Mouse (Mus musculus) neural tube, embryonic 15.5 days (tissue): Measurements from ENCODE around the gene Gm20388. TPM values are rescaled to one million over a fixed set of nuclear protein-coding genes. Genes with fewer than 3 reads are reported as not detected.

Experiments
- ATAC-seq: fragments of 200-750 bp; cut with Nextera tagmentation; 2 replicates; pipeline ENCODE4 v1.8.0; 2017; ENCODE audit warnings: mild to moderate bottlenecking, moderate TSS enrichment, moderate library complexity; ENCODE audit not compliant: low FRiP score
- H3K27ac ChIP-seq: fragments of 300-500 bp; sonication (generic); replicated peaks from 2 replicates; pipeline ENCODE4 v1.5.1; 2015; ENCODE audit warnings: mild to moderate bottlenecking, inconsistent platforms
- H3K27me3 ChIP-seq: fragments of 300-500 bp; sonication (generic); replicated peaks from 2 replicates; pipeline ENCODE4 v1.6.1; 2015; ENCODE audit warnings: inconsistent platforms
- H3K36me3 ChIP-seq: fragments of 300-500 bp; sonication (generic); 2 replicates; pipeline ENCODE4 v1.6.1; 2015; ENCODE audit warnings: inconsistent platforms
- H3K4me1 ChIP-seq: fragments of 300-500 bp; sonication (generic); 2 replicates; pipeline ENCODE4 v1.6.1; 2015; ENCODE audit warnings: inconsistent platforms
- H3K4me2 ChIP-seq: fragments of 300-500 bp; sonication (generic); 2 replicates; pipeline ENCODE4 v1.6.1; 2015; ENCODE audit warnings: inconsistent platforms, mild to moderate bottlenecking, moderate library complexity
- H3K4me3 ChIP-seq: fragments of 300-500 bp; sonication (generic); replicated peaks from 2 replicates; pipeline ENCODE4 v1.5.1; 2015; ENCODE audit warnings: mild to moderate bottlenecking, inconsistent platforms
- H3K9ac ChIP-seq: fragments of 300-500 bp; sonication (generic); replicated peaks from 2 replicates; pipeline ENCODE4 v1.6.1; 2015; ENCODE audit warnings: mild to moderate bottlenecking, inconsistent platforms
- H3K9me3 ChIP-seq: fragments of 300-500 bp; sonication (generic); replicated peaks from 2 replicates; pipeline ENCODE4 v1.6.1; 2016; ENCODE audit warnings: inconsistent platforms
- WGBS: fragments of 180-500 bp; shearing (Covaris S2); methylation state at CpG from one replicate; pipeline ENCODE4 v1.1.7; 2015; ENCODE audit warnings: mixed read lengths; 5-methylcytosine and 5-hydroxymethylcytosine counted together
- polyA plus RNA-seq: library from polyadenylated mRNA; unstranded; fragments of >200 nt; fragmentation: Nextera tagmentation; extraction: Ambion mirVana; gene quantifications from 2 replicates; pipeline ENCODE4 v1.2.1, GENCODE M21; 2015

The Gm20388 gene
- polyA plus RNA-seq, 1 experiment from 2014 or later: not detected

- Histone ChIP-seq H3K4me2 (peak overlapping the region; percentile 82), H3K9me3 (no peaks in the 10 kb centered on the region), H3K4me3 (peak overlapping the region; percentile 85), H3K36me3 (no peaks in the 10 kb centered on the region), H3K27me3 (0 out of 2 replicates have a peak, but pooled peaks cover 6% of the 10 kb centered on the region), H3K4me1 (peaks cover 72% of the 10 kb centered on the region), H3K27ac (peak overlapping the region; percentile 97), H3K9ac (peak overlapping the region; percentile 91)
- WGBS: under 1% methylated on average over 35 of the region's 35 CpGs
- peak; percentile 15; the same call in 1 of the 2 replicates for ATAC-seq
These were observed 2766.9 kb downstream of the Gm20388 start for GRCm38 (mm10) chr8:122677481-122678021.

- H3K4me2 ChIP-seq: peak overlapping the region; percentile 82
- peaks cover 65% of the 10 kb centered on the region for H3K4me1 ChIP-seq
- WGBS: under 1% methylated on average over 110 of the region's 127 CpGs
These were observed 2767.6 kb downstream of the Gm20388 start for GRCm38 (mm10) chr8:122678061-122678895.

DNA sequence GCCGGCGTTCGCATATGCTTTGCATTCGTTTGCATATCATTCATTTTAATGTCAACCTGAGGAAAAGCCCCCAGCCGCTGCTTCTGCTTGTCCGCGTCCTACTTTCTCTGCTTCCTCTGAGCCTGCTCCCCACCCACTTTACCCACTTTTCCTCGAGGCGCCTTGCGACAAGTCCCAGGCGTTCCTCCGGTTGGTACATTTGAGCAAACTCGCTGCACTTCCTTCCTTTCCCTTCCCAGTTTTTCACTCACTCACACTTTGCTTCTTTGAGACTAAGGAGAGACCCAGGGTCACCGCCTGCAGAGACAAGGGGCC is 2768.2 kb downstream of the Gm20388 start:
- Histone ChIP-seq H3K27ac (peak overlapping the region; percentile 97), H3K9ac (peak overlapping the region; percentile 91), H3K4me3 (peak overlapping the region; percentile 85), H3K4me2 (peak overlapping the region; percentile 82), H3K9me3 (no peaks in the 10 kb centered on the region), H3K4me1 (peaks cover 59% of the 10 kb centered on the region), H3K27me3 (0 out of 2 replicates have a peak, but pooled peaks cover 6% of the 10 kb centered on the region), H3K36me3 (no peaks in the 10 kb centered on the region)
- WGBS: 3% methylated on average over 14 of the region's 14 CpGs
- ATAC-seq: no peak; the same call in 1 of the 2 replicates

More at GRCm38 (mm10) chr8:122678061-122678895, 2767.6 kb downstream of the Gm20388 start:
- H3K36me3 ChIP-seq: no peaks in the 10 kb centered on the region
- peak overlapping the region; percentile 85 for H3K4me3 ChIP-seq
- peak; percentile 79 for ATAC-seq
- peak overlapping the region; percentile 97 for H3K27ac ChIP-seq
- no peaks in the 10 kb centered on the region for H3K9me3 ChIP-seq
- peak overlapping the region; percentile 91 for H3K9ac ChIP-seq
- 0 out of 2 replicates have a peak, but pooled peaks cover 6% of the 10 kb centered on the region for H3K27me3 ChIP-seq

DNA sequence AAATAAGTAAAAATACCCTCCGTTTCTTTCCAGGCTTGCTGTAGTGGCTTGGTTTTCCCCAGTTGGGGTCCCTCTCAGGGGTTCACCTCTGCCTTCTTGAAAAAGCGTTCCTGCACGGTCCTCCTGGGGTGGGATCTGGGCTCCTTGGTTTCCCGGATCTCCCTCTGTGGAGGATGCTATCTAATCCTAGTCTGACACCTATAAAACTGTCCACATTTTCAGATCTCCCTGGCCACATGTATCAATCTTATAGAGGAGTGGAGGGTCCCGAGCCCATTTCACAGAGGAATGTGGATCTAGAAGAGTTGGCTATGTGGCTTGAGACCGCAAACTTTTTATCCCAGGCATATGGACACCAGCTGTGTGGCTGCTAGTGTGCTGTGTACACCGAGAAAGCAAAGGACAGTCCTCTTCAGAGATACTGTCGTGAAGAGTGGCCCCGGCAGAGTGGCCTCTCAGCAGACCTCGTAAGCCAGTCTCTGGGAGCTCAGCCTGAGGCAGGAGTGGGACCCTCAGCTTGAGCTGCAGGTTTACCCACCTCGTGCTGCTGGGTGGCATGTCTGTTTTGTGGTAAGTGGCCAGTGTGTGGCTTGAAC is 2768.8 kb downstream of the Gm20388 start:
- 26% methylated on average over 11 of the region's 11 CpGs for WGBS
- Histone ChIP-seq H3K9me3 (no peaks in the 10 kb centered on the region), H3K4me2 (peak overlapping the region; percentile 82), H3K36me3 (no peaks in the 10 kb centered on the region), H3K9ac (peak overlapping the region; percentile 32), H3K4me3 (peak overlapping the region; percentile 85), H3K27ac (peak overlapping the region; percentile 97), H3K27me3 (0 out of 2 replicates have a peak, but pooled peaks cover 6% of the 10 kb centered on the region), H3K4me1 (peaks cover 53% of the 10 kb centered on the region)
- no peak for ATAC-seq

- 32% methylated on average over 7 of the region's 7 CpGs for WGBS
- Histone ChIP-seq H3K4me2 (peak overlapping the region; percentile 82; the same call in 1 of the 2 replicates), H3K4me1 (peaks cover 46% of the 10 kb centered on the region), H3K27ac (peak overlapping the region; percentile 97), H3K4me3 (no peak overlapping the region), H3K9me3 (no peaks in the 10 kb centered on the region), H3K9ac (no peak overlapping the region), H3K36me3 (no peaks in the 10 kb centered on the region), H3K27me3 (0 out of 2 replicates have a peak, but pooled peaks cover 6% of the 10 kb centered on the region)
- ATAC-seq: no peak
These were observed 2769.5 kb downstream of the Gm20388 start for GRCm38 (mm10) chr8:122680171-122680570.

DNA sequence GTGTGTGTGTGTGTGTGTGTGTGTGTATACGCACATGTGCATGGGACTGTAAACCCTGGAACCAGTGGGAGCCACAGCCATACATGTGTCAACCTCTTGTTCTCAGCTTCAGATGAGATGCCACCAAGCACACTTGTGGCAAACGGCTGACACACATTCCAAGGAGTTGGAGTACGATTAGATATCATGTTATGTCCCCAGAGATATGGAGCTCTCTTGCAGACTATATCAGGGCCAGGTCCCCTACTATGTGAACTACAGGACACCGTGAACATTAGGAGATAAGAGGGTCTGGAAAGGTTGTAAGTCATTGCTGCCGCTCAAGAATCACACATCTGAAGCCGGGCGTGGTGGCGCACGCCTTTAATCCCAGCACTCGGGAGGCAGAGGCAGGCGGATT is 2772.2 kb downstream of the Gm20388 start:
- no peak overlapping the region for H3K4me2 ChIP-seq
- no peaks in the 10 kb centered on the region for H3K36me3 ChIP-seq
- ATAC-seq: no peak
- peaks cover 19% of the 10 kb centered on the region for H3K4me1 ChIP-seq
- H3K27ac ChIP-seq: no peak overlapping the region
- H3K27me3 ChIP-seq: 0 out of 2 replicates have a peak, but pooled peaks cover 6% of the 10 kb centered on the region
- WGBS: 95% methylated on average over 11 of the region's 11 CpGs
- no peak overlapping the region for H3K9ac ChIP-seq
- H3K4me3 ChIP-seq: no peak overlapping the region
- H3K9me3 ChIP-seq: no peaks in the 10 kb centered on the region

- no peaks in the 10 kb centered on the region for H3K36me3 ChIP-seq
- no peak for ATAC-seq
- H3K9me3 ChIP-seq: no peaks in the 10 kb centered on the region
- H3K4me1 ChIP-seq: peaks cover 3% of the 10 kb centered on the region
- WGBS: 68% methylated on average over 19 of the region's 19 CpGs
- H3K9ac ChIP-seq: no peak overlapping the region
- H3K4me3 ChIP-seq: no peak overlapping the region
- H3K27ac ChIP-seq: no peak overlapping the region
- H3K27me3 ChIP-seq: 0 out of 2 replicates have a peak, but pooled peaks cover 6% of the 10 kb centered on the region
- H3K4me2 ChIP-seq: no peak overlapping the region
These were observed 2774.6 kb downstream of the Gm20388 start for GRCm38 (mm10) chr8:122685097-122685861.

GRCm38 (mm10) chr8:122686879-122687278 is 2776.2 kb downstream of the Gm20388 start:
- Histone ChIP-seq H3K27me3 (0 out of 2 replicates have a peak, but pooled peaks cover 1% of the 10 kb centered on the region), H3K9ac (no peak overlapping the region), H3K36me3 (no peaks in the 10 kb centered on the region), H3K4me1 (peaks cover 12% of the 10 kb centered on the region), H3K4me3 (no peak overlapping the region), H3K27ac (no peak overlapping the region), H3K9me3 (no peaks in the 10 kb centered on the region), H3K4me2 (no peak overlapping the region)
- WGBS: 58% methylated on average over 9 of the region's 9 CpGs
- ATAC-seq: no peak

DNA sequence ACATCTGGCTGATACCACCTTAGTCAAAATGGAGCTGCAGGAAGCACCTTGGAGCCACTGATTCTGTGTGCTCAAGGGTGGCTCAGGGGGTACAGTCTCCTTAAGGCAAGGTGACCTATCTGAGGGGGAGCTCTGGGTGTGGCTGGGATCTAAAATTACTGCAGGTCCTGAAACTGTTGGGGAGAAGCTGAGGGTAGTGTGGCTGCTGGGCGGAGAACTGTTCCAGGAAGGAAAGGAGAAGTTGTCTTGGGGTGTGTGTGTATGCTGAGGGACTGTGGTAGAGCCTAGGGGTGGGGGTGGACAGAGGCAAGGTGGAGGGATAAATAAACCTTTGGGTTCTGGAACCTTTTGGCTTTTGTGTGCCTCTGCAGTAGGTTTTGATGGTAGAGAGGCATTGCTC is 2778.7 kb downstream of the Gm20388 start:
- H3K4me3 ChIP-seq: no peak overlapping the region
- H3K9me3 ChIP-seq: no peaks in the 10 kb centered on the region
- H3K9ac ChIP-seq: no peak overlapping the region
- H3K4me1 ChIP-seq: peaks cover 12% of the 10 kb centered on the region
- ATAC-seq: no peak
- no peaks in the 10 kb centered on the region for H3K36me3 ChIP-seq
- H3K27me3 ChIP-seq: no peaks in the 10 kb centered on the region
- WGBS: 89% methylated on average over 1 of the region's 1 CpGs
- H3K4me2 ChIP-seq: no peak overlapping the region
- no peak overlapping the region for H3K27ac ChIP-seq

DNA sequence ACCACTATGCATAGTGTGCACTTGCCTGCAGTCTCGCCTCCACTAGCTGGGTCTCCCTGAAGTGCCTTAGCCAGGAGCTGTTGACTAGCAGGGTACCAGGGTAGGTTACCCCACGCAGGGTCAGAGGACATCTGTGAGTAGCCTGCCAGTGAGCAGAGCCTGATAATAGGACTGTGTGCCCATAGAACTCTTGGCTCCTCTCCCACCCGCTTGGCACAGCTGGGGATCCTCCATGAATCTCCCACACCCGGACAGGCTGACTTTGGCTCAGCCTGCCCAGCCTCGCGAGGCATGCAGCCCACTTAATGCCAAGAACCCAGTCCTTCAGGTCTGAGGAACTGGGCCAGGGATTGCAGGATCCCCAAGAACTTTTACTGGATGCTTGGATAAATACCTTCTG is 2780.4 kb downstream of the Gm20388 start:
- Histone ChIP-seq H3K27me3 (no peaks in the 10 kb centered on the region), H3K4me2 (no peak overlapping the region), H3K27ac (no peak overlapping the region), H3K4me3 (no peak overlapping the region), H3K36me3 (no peaks in the 10 kb centered on the region), H3K9ac (no peak overlapping the region), H3K4me1 (peaks cover 12% of the 10 kb centered on the region), H3K9me3 (no peaks in the 10 kb centered on the region)
- ATAC-seq: no peak
- WGBS: 52% methylated on average over 6 of the region's 6 CpGs

GRCm38 (mm10) chr8:122692152-122692551 is 2781.5 kb downstream of the Gm20388 start:
- no peak for ATAC-seq
- Histone ChIP-seq H3K4me3 (no peak overlapping the region), H3K27me3 (no peaks in the 10 kb centered on the region), H3K36me3 (no peaks in the 10 kb centered on the region), H3K4me2 (no peak overlapping the region), H3K9ac (no peak overlapping the region), H3K9me3 (no peaks in the 10 kb centered on the region), H3K27ac (no peak overlapping the region), H3K4me1 (peaks cover 12% of the 10 kb centered on the region)
- WGBS: 86% methylated on average over 8 of the region's 8 CpGs
